Mouse (Mus musculus) right cerebral cortex, adult 2 months (tissue): ENCODE results near the gene Olfr1216.
"Not testable (repeated sequence)": the region's sequence is repeated elsewhere in the genome, so short reads cannot be mapped to it uniquely, and the experiment has no call there.

Source experiments
- DNase-seq, 2 experiments: peaks; one replicate each; pipeline ENCODE4 v3.0.0; 2021 to 2022; ENCODE audit warnings: low spot score in 2 of 2

Olfr1216 gene

GRCm38 (mm10) chr2:89018240-89018639 lies at the start of gene Olfr1216:
Olfr1216 (minus strand) TSS chr2:89018340.
- no peak for DNase-seq

- DNase-seq: no peak
Measured at GRCm38 (mm10) chr2:89061087-89061486, 42.9 kb upstream of the Olfr1216 start, which contains the start of gene Olfr1218. Olfr1218 (minus strand) TSS chr2:89061187.

DNA sequence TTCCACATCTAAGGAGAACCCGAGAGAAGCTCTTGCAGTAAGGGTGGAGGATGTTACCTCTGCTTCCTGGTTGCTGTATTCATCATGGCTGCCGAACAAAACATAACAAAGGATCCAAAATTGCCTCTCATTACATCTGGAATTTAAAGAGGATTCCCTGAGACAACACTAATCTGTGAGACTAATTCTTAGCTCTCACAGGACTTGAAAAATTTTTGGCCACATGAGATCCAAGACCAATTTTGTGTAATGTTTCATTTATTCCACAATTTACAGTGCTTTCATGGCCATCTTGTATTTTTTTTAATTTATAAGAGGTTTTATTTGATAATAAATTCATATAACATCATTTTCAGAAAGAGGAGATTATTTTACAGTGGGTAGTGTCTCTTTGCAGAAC lies 13.8 kb upstream of the Olfr1216 start, which contains the start of gene Olfr1217:
Olfr1217 (minus strand) TSS at position 101 of the 400 bp plus-strand sequence.
- DNase-seq: no peak

DNA sequence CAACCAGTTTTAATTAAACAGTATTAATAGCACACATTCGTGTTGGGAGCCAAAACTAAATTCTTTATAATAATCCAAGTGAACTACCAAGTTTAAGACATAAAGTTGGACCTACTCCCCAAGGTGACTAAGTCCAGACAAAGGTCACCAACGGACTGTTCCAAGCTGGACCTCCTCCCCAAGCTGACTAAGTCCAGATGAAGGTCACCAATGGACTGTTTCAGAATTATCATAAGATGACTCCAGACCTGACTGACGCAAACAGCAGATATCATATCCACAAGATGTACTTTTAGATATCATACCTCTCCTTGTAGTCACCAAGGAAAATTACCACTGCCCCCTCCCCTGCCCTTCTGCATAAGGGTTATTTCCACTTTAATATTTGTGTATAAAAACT lies 3.3 kb upstream of the Olfr1216 start:
- DNase-seq: not testable (repeated sequence)

DNA sequence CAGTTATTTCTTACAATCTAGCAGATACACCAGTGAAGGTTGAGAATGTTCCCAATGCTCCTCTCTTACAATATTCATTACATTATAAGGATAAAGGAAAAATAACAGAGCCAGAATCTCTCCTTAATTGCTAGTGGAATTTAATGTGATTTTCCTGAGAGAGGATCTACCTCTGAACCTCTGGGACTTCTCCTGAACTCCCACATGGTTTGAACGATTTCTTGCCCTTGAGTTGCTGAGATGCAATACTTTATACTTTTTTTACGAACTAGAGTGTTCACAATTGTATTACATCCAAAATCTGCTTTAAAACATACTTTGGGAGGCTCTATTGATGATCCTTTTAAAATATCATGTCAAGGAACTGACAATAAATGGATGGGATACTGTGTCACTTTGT lies 11.3 kb downstream of the Olfr1216 start, which contains the start of gene Olfr1215:
Olfr1215 (minus strand) TSS at position 101 of the 400 bp plus-strand sequence.
- no peak for DNase-seq

GRCm38 (mm10) chr2:88992553-88992952 lies 25.6 kb downstream of the Olfr1216 start, which contains the start of gene Olfr1214:
Olfr1214 (minus strand) TSS chr2:88992653.
- no peak for DNase-seq

GRCm38 (mm10) chr2:88980181-88980580 lies 38.0 kb downstream of the Olfr1216 start, which contains the start of gene Gm13762:
Gm13762 (minus strand) TSS chr2:88980281.
- no peak for DNase-seq
